Mouse (Mus musculus): ENCODE data around the gene Mapk12. TPM values are rescaled to one million over a fixed set of nuclear protein-coding genes. Genes with fewer than 3 reads are reported as not detected.
A peak's percentile ranks its signal among the peaks of the same experiment; 100 is the strongest.

Mapk12 gene
- polyA plus RNA-seq (2015; fragmentation: Nextera tagmentation; extraction: Ambion mirVana) = 4.0 and 5.5 TPM in 2 replicates

DNA sequence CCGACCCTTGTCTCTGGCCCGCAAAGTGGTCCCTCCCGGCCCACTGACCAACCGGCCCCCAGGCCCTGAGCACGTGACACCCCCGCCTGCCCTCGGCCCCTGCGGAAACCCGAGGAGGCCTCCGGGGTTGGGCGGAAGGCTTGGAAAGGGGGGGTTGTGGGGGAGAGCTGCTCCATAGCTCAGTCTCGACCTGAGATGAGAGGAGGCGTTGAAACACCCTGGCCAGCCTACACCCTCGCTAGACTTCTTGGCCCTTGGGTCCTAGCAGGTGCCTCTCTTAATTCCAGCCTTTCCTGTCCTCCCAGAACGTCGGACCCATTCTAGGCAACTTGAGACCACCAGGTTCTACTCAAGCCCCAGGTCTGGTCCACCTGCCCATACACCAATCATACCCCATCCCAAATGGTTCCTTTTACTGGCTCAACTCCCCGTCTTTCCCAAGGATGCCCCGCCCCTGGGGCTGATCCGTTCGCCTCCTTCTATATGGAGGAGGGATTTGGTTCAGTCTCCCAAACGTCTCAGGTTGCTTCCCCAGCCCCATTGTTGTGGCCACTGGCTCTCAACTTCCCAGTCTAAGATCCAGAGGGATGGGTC is at the start of gene Mapk12:
Gene Mapk12, minus strand, starts transcription at position 45 of the 594 bp plus-strand sequence.

DNA sequence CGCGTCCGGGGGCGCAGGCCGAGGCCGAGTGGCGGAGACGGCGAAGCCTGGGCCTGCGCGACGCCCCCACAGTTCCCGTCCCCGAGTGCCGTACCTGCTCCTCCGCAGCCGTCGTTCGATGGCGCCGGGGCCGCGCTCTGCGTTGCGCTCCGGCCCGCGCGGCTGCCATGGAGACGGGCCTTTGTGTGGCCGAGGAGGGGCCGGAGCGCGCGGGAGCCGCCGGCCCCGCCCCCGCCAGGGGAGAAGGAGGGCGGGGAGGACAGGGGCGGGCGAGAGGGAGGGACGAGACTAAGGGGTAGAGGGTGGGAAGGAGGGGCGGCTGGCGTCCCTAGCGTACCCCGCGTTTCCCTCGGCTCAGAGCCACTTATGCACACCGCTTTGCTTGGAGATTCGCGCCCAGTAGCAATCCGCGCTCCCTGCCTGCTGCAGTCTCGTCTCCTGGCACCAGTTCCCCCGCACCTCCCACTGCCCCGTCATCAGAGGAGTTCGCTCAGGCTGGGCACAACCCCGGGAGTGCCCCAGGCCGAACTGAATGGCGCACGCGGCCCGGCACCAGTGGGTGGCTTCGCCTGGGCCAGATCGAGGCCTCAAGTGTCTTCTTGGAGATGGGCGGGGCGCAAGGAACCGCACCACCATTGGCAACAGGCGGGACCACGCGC is 40.2 kb upstream of the Mapk12 start, which contains the start of gene Plxnb2:
Gene Plxnb2, minus strand, starts transcription at position 218 of the 659 bp plus-strand sequence.

DNA sequence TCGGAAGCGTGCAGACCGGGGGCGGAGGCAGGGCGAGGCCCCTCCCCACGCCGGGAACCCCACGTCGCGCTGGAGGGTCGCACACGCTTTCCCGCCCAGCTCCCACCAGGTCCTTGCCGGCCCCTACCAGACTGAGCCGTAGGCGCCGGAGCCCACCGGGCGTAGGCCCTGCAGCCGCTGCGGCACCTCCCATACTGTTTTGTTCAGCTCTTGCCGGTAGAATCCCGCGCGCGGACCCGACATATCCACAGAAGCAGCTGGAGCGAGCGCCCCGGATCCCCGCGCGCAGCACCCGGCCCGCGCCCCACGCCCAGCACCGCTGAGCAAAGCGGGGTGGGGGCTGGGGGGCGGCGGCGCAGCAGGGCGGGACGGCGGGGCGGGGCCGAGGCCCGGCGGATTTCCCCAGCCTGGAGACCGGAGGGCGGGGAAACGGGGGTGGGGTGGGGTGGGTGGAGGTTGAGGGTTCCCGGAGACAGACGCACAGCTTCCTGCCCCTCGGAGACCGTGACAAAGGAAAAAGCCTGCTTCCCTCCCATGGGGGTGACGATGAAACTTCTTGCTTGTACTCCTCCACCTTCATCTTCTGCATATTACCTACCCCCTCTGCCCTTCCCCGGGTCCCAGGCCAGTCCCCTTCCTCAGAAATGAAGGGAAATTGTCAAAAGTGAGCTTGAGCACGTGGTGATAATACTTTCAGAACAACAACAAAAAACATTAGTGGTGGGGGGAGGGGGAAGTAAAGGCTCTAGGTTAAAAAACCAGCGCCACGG is 9.0 kb upstream of the Mapk12 start, which contains the start of gene Mapk11:
Gene Mapk11, minus strand, starts transcription at position 358 of the 770 bp plus-strand sequence.

DNA sequence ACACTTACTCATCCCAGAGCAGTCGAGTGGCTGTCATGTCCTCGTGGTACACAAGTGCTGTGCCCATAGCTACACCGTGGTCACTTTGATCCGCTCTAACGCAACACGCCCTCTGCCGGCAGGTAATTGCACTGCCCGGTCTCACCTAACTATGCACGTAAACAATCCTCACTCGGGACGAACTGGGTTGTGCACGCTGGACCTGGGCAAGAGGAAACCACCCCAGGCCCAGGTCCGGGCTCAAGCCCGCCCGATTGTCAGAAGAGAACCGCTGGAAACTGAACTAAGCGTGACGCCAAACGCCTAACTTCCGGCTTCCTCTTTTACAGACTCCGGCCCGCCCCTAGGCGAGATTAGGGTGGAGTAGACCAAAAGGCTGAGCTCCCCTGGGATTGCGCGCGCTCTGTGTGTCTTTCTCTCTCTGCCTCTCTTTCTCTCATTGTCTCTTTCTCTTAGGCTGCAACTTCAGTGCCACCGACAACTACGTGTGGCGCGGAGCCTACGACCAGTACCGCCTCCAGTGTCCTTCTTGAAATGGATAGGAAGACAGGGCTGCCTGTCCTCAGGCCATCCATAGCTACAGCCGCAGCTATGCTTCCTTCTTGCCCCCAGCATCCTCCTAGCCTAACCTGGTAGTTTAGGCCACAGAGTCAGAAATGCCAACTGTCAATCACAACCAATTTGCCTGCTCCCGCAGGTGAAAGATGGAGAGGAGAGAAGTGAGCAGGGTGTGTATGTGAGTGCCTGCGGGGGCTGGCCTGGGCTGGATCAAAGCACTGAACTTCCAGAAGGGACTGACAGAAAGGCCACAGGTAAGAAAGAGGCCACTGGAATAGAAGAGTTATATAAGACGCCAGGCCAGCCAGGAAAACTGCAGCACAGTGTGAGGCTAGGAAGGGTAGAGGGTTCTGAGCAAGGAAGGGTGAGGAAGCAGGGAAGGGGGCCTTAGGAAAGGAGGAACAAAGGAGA is 11.8 kb downstream of the Mapk12 start, which contains the start of gene Hdac10:
Gene Hdac10, minus strand, starts transcription at position 319 of the 969 bp plus-strand sequence.

DNA sequence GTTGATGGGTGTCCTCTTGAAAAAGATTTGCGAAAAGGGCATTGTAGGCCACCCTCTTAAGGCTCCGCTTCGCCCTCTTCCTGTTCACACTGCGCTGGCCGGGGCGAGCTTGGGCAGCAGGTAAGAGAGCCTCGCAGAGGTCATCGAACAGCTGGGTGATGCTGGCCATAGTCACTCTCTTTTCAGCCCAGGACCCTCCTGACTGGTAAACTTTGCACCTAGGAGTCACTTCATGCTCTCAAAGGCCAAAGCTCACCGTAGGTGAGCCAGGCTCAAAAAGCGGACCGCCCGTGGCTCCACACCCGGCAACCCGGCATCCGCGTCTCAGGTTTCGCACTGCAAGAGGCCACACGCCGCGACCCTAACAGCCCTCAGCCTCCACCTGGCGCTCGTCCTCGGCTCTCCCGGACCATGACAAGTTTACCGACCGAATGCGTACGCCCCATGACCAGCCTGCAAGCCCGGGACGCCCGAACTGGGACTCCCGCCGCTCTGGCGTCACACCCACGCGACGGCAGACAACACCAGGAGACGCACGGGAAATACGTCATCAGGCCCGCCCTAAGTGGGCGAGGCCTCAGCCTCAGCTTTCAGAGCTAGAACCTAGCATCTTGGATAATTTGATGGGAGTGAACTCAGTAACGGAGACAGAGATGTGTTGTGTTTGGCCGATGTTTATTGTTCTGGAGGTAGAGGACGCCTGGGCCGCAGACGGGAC is 17.7 kb downstream of the Mapk12 start, which contains the start of gene Tubgcp6:
Gene Tubgcp6, minus strand, starts transcription at position 464 of the 718 bp plus-strand sequence.

DNA sequence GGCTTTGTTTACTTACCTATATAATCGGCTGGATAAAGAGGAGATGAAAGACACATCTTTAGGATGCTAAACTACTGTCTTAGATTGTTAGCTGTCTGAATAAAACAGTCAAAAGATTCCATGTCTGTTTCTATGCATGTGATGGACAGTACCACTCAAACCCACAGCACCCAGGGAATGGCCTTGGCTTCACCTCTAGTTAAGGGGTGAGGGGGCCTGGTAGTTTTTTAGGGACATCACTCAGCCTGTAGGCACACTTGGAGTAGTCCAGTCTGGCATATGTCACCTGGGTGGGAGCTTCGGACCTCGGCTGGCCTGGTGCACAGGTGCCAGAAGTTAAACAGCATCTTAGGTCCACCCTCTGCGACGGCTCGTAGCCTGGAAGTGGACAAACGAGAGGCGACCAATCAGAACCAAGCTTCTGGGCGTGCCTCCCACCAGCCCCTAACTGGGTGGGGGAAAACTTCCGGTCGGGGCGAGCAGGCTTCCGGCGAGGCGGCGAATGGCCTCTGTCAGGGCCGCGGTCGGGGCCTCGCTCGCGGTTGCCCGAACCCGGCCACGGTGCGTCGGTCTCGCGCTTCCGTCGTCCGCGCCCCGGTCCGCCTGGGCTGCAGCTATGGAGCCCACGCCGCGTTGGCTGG is 51.8 kb downstream of the Mapk12 start, which contains the start of gene Selenoo:
Gene Selenoo, plus strand, starts transcription at position 478 of the 641 bp plus-strand sequence.

Small RNAs within 50 kb of the gene (microRNA-seq; reads per million reads assigned to microRNA genes)
- 5.5 reads per million, percentile 13 among the genes with 10 or more reads in this experiment for gene Mir6958
- gene Mir7118 = not detected

Other genes starting within 250 kb of the Mapk12 start
- 0.19 and 0.23 TPM in 2 replicates for gene Ttll8, start 186.3 kb downstream of the Mapk12 start, polyA plus RNA-seq (2015; fragmentation: Nextera tagmentation; extraction: Ambion mirVana)
- 67.4 and 69.0 TPM in 2 replicates for gene Mlc1, start 161.7 kb downstream of the Mapk12 start, polyA plus RNA-seq (2015; fragmentation: Nextera tagmentation; extraction: Ambion mirVana)
- not detected in 2 replicates for gene Mov10l1, start 157.8 kb downstream of the Mapk12 start, polyA plus RNA-seq (2015; fragmentation: Nextera tagmentation; extraction: Ambion mirVana)
- gene Panx2, start 81.0 kb downstream of the Mapk12 start, polyA plus RNA-seq (2015; fragmentation: Nextera tagmentation; extraction: Ambion mirVana) = 13.4 and 14.9 TPM in 2 replicates
- 29.1 and 35.5 TPM in 2 replicates for gene Trabd, start 65.6 kb downstream of the Mapk12 start, polyA plus RNA-seq (2015; fragmentation: Nextera tagmentation; extraction: Ambion mirVana)
- 21.0 and 22.3 TPM in 2 replicates for gene Selenoo, start 51.6 kb downstream of the Mapk12 start, polyA plus RNA-seq (2015; fragmentation: Nextera tagmentation; extraction: Ambion mirVana)
- 8.1 and 13.9 TPM in 2 replicates for gene Tubgcp6, start 17.6 kb downstream of the Mapk12 start, polyA plus RNA-seq (2015; fragmentation: Nextera tagmentation; extraction: Ambion mirVana)
- gene Hdac10, start 12.0 kb downstream of the Mapk12 start, polyA plus RNA-seq (2015; fragmentation: Nextera tagmentation; extraction: Ambion mirVana) = 19.1 and 23.8 TPM in 2 replicates
- 12.0 and 15.0 TPM in 2 replicates for gene Mapk11, start 8.9 kb upstream of the Mapk12 start, polyA plus RNA-seq (2015; fragmentation: Nextera tagmentation; extraction: Ambion mirVana)
- 40.8 and 51.5 TPM in 2 replicates for gene Plxnb2, start 40.1 kb upstream of the Mapk12 start, polyA plus RNA-seq (2015; fragmentation: Nextera tagmentation; extraction: Ambion mirVana)
- gene Dennd6b, start 55.8 kb upstream of the Mapk12 start, polyA plus RNA-seq (2015; fragmentation: Nextera tagmentation; extraction: Ambion mirVana) = 58.4 and 74.1 TPM in 2 replicates
- 65.8 and 68.3 TPM in 2 replicates for gene Ppp6r2, start 70.8 kb upstream of the Mapk12 start, polyA plus RNA-seq (2015; fragmentation: Nextera tagmentation; extraction: Ambion mirVana)
- 74.8 and 96.2 TPM in 2 replicates for gene Sbf1, start 174.6 kb upstream of the Mapk12 start, polyA plus RNA-seq (2015; fragmentation: Nextera tagmentation; extraction: Ambion mirVana)
- not detected in 2 replicates for gene Adm2, start 182.0 kb upstream of the Mapk12 start, polyA plus RNA-seq (2015; fragmentation: Nextera tagmentation; extraction: Ambion mirVana)
- gene Miox, start 193.7 kb upstream of the Mapk12 start, polyA plus RNA-seq (2015; fragmentation: Nextera tagmentation; extraction: Ambion mirVana) = not detected in 2 replicates
- gene Lmf2, start 215.0 kb upstream of the Mapk12 start, polyA plus RNA-seq (2015; fragmentation: Nextera tagmentation; extraction: Ambion mirVana) = 28.3 and 29.6 TPM in 2 replicates
- gene Ncaph2, start 215.0 kb upstream of the Mapk12 start, polyA plus RNA-seq (2015; fragmentation: Nextera tagmentation; extraction: Ambion mirVana) = 76.3 and 87.7 TPM in 2 replicates
- gene Sco2, start 233.1 kb upstream of the Mapk12 start, polyA plus RNA-seq (2015; fragmentation: Nextera tagmentation; extraction: Ambion mirVana) = 22.7 and 27.6 TPM in 2 replicates
- gene Tymp, start 236.3 kb upstream of the Mapk12 start, polyA plus RNA-seq (2015; fragmentation: Nextera tagmentation; extraction: Ambion mirVana) = 1.7 and 3.0 TPM in 2 replicates
- 9.3 and 9.6 TPM in 2 replicates for gene Odf3b, start 238.6 kb upstream of the Mapk12 start, polyA plus RNA-seq (2015; fragmentation: Nextera tagmentation; extraction: Ambion mirVana)
- gene Klhdc7b, start 244.2 kb upstream of the Mapk12 start, polyA plus RNA-seq (2015; fragmentation: Nextera tagmentation; extraction: Ambion mirVana) = 0.06 TPM in 1 of 2 replicates, not detected in the other

Measured in neural tube, postnatal 0 days (tissue).